Mouse (Mus musculus) hindbrain, embryonic 16.5 days (tissue): Measurements from ENCODE around the gene Khdc3. TPM values are rescaled to one million over a fixed set of nuclear protein-coding genes. Genes with fewer than 3 reads are reported as not detected.
"Not testable (repeated sequence)": the region's sequence is repeated elsewhere in the genome, so short reads cannot be mapped to it uniquely, and the experiment has no call there.

Experiments used
- ATAC-seq: fragments of 200-750 bp; cut with Nextera tagmentation; 2 replicates; pipeline ENCODE4 v1.8.0; 2017; ENCODE audit warnings: moderate TSS enrichment, moderate library complexity
- H3K27ac ChIP-seq: fragments of 300-500 bp; sonication (generic); 2 replicates; pipeline ENCODE4 v1.5.1; 2014; ENCODE audit warnings: low read depth, mild to moderate bottlenecking, control low read depth, low read length, moderate library complexity
- H3K27me3 ChIP-seq: fragments of 300-500 bp; sonication (generic); replicated peaks from 2 replicates; pipeline ENCODE4 v1.6.1; 2014; ENCODE audit warnings: low read length; ENCODE audit not compliant: control insufficient read depth, insufficient read depth
- H3K36me3 ChIP-seq: fragments of 300-500 bp; sonication (generic); 2 replicates; pipeline ENCODE4 v1.6.1; 2014; ENCODE audit warnings: mild to moderate bottlenecking, low read length, moderate library complexity, mixed read lengths; ENCODE audit not compliant: control insufficient read depth, insufficient read depth
- H3K4me1 ChIP-seq: fragments of 300-500 bp; sonication (generic); 2 replicates; pipeline ENCODE4 v1.6.1; 2014; ENCODE audit warnings: low read depth, low read length; ENCODE audit not compliant: control insufficient read depth, insufficient read depth
- H3K4me2 ChIP-seq: fragments of 300-500 bp; sonication (generic); 2 replicates; pipeline ENCODE4 v1.6.1; 2014; ENCODE audit warnings: mild to moderate bottlenecking, low read length, control low read depth, moderate library complexity
- H3K4me3 ChIP-seq: fragments of 300-500 bp; sonication (generic); 2 replicates; pipeline ENCODE4 v1.5.1; 2014; ENCODE audit warnings: mild to moderate bottlenecking, low read length, control low read depth, moderate library complexity
- H3K9ac ChIP-seq: fragments of 300-500 bp; sonication (generic); 2 replicates; pipeline ENCODE4 v1.6.1; 2014; ENCODE audit warnings: low read depth, mild to moderate bottlenecking, control low read depth, low read length, moderate library complexity
- H3K9me3 ChIP-seq: fragments of 300-500 bp; sonication (generic); 2 replicates; pipeline ENCODE4 v1.6.1; 2014; ENCODE audit warnings: mild to moderate bottlenecking, low read length, moderate library complexity; ENCODE audit not compliant: control insufficient read depth
- WGBS: fragments of 180-500 bp; shearing (Covaris S2); extraction: QIAGEN DNeasy Blood & Tissue Kit; methylation state at CpG from one replicate; pipeline ENCODE4 v1.1.7; 2014; 5-methylcytosine and 5-hydroxymethylcytosine counted together
- polyA plus RNA-seq: library from polyadenylated mRNA; unstranded; fragments of >200 nt; fragmentation: Nextera tagmentation; extraction: Ambion mirVana; gene quantifications from 2 replicates; pipeline ENCODE4 v1.2.1, GENCODE M21; 2015

The Khdc3 gene
- polyA plus RNA-seq, 1 experiment from 2014 or later: 0.24 TPM

DNA sequence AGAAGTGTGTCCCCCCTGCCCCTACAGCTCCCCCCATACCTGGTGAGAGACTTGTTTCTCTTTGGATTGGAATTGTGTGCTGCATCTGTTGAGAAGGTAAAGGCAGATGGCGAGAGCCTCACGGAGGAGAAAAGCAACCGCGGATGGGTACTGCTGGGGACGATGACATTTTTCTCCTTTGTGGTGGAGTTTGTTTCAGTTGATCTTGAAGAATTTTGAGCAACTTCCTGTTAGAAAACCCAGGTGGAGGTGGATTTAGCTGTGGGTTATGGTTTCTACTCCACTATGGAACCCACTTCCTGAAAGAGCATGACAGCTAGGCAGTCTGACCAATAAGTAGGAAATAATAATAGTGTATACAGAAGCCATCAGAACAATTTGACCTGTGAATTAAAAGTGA lies 28.5 kb upstream of the Khdc3 start:
- no peaks in the 10 kb centered on the region for H3K36me3 ChIP-seq
- no peak overlapping the region for H3K27ac ChIP-seq
- no peaks in the 10 kb centered on the region for H3K9me3 ChIP-seq
- H3K4me3 ChIP-seq: no peak overlapping the region
- H3K4me2 ChIP-seq: no peak overlapping the region
- H3K4me1 ChIP-seq: peaks cover 3% of the 10 kb centered on the region
- WGBS: 95% methylated on average over 5 of the region's 5 CpGs
- ATAC-seq: no peak
- no peak overlapping the region for H3K9ac ChIP-seq
- H3K27me3 ChIP-seq: no peaks in the 10 kb centered on the region

DNA sequence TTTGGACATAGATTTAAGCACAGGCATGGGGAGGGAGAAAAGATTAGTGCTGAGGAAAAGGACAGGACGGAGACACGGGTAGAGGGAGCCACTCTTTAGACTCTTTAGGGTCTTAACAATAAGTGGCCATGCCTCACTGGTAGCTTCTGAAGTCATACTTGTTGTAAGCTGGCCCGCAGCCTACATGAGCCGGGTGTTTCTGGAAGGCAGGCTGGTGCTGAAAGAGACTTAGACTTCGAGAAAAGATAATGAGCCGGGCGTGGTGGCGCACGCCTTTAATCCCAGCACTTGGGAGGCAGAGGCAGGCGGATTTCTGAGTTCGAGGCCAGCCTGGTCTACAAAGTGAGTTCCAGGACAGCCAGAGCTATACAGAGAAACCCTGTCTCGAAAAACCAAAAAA lies 22.3 kb upstream of the Khdc3 start:
- not testable (repeated sequence) for ATAC-seq, H3K27me3 ChIP-seq, H3K4me3 ChIP-seq, H3K4me1 ChIP-seq, H3K9ac ChIP-seq, H3K9me3 ChIP-seq, H3K27ac ChIP-seq, H3K36me3 ChIP-seq, H3K4me2 ChIP-seq
- WGBS: 84% methylated on average over 12 of the region's 12 CpGs

DNA sequence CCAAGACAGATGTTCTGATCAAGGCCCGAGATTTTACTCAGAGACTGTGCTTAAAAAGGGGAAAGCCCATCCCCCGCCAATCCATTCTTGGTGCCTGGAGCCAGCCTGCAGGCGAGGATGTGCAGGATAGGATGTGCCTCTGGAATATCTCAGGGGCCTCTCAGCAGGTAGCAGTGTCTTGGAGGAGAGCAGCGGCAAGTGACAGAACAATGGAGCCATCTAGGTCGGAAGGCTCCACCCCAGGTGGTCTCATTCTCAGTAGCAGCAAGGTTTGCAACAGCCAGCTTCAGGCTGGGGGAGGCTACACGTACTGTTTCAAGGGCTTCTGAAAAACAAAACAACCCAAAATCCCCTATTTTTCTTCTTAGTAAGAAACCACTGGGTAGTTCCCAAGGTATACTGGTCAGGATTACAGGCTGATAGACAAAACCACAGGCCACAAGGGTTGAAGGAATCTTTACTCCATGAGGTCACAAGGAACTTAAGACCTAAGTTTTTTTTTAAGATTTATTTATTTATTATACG lies 21.8 kb upstream of the Khdc3 start:
- ATAC-seq: no peak
- Histone ChIP-seq H3K9ac (no peak overlapping the region), H3K9me3 (no peaks in the 10 kb centered on the region), H3K4me2 (no peak overlapping the region), H3K27me3 (no peaks in the 10 kb centered on the region), H3K36me3 (no peaks in the 10 kb centered on the region), H3K4me3 (no peak overlapping the region), H3K4me1 (no peaks in the 10 kb centered on the region), H3K27ac (no peak overlapping the region)
- 35% methylated on average over 7 of the region's 7 CpGs for WGBS

DNA sequence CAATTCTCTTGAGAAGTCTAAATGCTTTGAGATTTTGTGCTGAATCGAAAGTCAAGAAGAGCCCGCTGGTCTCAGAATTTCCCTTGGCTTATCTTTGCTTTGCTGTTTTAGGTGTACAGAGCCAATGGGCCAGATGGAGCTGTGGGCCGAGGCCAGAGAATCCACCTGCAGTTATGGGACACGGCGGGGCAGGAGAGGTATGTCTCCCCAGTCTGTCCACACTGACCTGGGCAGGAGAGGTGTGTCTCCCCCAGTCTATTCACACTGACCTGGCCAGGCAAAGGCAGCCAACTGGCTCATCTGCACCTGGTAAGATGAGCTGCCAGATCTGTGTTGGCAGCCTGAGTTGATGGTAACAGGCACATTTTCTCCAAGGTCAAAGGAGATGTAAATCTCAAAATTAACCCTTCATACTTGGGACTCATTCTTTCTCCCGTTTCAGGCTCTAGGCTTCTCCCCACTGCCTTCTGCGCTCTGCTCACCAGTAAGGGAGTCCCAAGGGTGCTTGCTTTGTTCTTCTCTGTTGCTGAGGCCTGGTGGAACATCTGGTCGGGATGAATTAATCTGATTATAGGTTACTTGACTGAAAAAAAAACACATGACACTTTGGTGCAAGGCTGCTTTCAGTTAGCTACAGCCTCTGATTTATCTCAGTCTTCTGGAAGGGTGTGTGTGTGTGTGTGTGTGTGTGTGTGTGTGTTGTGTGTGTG lies 19.2 kb upstream of the Khdc3 start:
- Histone ChIP-seq H3K27me3 (no peaks in the 10 kb centered on the region), H3K4me2 (no peak overlapping the region), H3K4me3 (no peak overlapping the region), H3K9me3 (no peaks in the 10 kb centered on the region), H3K9ac (no peak overlapping the region), H3K27ac (no peak overlapping the region), H3K36me3 (no peaks in the 10 kb centered on the region), H3K4me1 (no peaks in the 10 kb centered on the region)
- WGBS: 72% methylated on average over 8 of the region's 8 CpGs
- ATAC-seq: no peak

DNA sequence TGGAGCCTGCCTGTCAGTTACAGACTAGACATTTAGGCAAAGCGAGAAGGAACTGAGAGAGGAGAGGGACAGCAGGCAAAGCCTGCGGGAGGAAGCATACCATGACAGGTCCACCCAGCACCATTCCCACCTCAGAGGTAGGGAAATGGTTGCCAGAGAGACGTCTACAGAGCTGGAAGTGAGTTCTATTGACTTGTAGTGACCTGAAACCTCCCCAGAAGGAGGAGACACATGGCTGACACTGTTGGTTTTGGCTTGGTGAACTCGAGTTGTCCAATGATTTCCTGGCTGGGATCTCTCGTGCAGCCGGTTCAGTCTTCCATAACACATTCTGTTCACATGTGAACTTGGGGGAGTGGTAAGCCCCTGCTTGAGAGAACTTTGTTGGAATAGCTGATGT lies 17.7 kb upstream of the Khdc3 start:
- H3K27me3 ChIP-seq: no peaks in the 10 kb centered on the region
- H3K9me3 ChIP-seq: no peaks in the 10 kb centered on the region
- H3K4me1 ChIP-seq: no peaks in the 10 kb centered on the region
- no peaks in the 10 kb centered on the region for H3K36me3 ChIP-seq
- no peak overlapping the region for H3K4me2 ChIP-seq
- no peak for ATAC-seq
- H3K9ac ChIP-seq: no peak overlapping the region
- 76% methylated on average over 6 of the region's 6 CpGs for WGBS
- H3K4me3 ChIP-seq: no peak overlapping the region
- no peak overlapping the region for H3K27ac ChIP-seq

DNA sequence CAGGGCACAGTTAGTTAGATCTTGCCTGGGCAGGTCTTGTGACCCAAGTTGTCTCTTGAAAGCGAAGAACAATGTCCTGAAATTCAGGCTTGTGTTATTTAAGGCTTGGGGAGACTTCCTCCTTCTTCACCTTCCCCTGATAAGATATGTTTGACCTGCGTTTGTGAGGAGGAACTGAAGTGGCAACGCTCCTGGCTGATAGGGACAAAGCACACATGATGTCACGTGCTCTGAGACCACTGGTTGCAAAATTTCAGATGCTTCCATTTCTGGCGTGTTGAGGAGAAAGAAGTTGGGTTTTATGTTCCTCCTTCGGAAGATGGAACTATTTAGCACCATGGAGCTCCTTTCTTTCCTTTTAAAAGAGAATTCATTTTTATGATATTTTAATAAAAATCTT lies 15.8 kb upstream of the Khdc3 start:
- ATAC-seq: no peak
- Histone ChIP-seq H3K27me3 (no peaks in the 10 kb centered on the region; the same call in 1 of the 2 replicates), H3K27ac (no peak overlapping the region), H3K4me1 (no peaks in the 10 kb centered on the region), H3K9me3 (no peaks in the 10 kb centered on the region), H3K36me3 (no peaks in the 10 kb centered on the region), H3K4me3 (no peak overlapping the region), H3K4me2 (no peak overlapping the region), H3K9ac (no peak overlapping the region)
- WGBS: 86% methylated on average over 6 of the region's 6 CpGs

DNA sequence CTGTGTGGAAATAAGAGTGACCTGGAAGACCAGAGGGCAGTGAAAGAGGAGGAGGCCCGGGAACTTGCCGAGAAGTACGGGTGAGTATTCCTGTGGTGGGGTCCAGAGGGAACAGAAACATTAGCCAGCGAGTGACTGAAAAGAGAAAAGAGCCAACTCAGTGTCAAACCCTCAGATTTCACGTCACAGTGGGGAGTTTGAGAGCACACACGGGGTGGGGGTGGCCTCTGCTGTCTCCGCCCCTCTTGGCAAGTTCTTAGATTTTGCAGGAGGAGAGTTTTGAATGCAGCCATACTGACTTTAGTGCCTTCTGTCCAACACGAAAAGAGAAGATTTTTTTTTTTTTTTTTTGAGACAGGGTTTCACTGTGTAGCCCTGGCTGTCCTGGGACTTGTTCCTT lies 14.5 kb upstream of the Khdc3 start:
- H3K27me3 ChIP-seq: no peaks in the 10 kb centered on the region; the same call in 1 of the 2 replicates
- 52% methylated on average over 8 of the region's 8 CpGs for WGBS
- H3K9me3 ChIP-seq: no peaks in the 10 kb centered on the region
- no peak overlapping the region for H3K9ac ChIP-seq
- no peak for ATAC-seq
- no peaks in the 10 kb centered on the region for H3K36me3 ChIP-seq
- H3K27ac ChIP-seq: no peak overlapping the region
- H3K4me1 ChIP-seq: no peaks in the 10 kb centered on the region
- no peak overlapping the region for H3K4me3 ChIP-seq
- no peak overlapping the region for H3K4me2 ChIP-seq

DNA sequence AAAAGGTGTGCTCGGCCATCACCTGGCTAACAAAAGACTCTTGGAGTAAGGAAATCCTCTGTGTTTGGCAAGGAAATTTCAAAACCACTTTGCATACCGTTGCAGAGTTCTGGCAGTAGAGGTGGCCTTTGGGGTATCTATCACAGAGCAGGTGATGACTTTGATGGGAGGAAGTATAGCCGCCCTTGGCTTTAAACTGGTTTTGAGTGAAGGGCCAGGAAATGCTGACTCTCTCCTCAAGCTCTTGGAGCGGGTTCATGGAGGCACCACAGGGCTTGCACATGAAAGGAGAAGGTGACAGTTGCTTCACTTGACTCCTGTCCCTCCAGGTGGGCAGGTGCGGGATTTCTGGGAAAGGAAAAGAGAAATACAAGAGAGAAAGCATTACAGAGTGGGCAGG lies 14.1 kb upstream of the Khdc3 start:
- 74% methylated on average over 5 of the region's 5 CpGs for WGBS
- H3K4me3 ChIP-seq: no peak overlapping the region
- no peak overlapping the region for H3K4me2 ChIP-seq
- no peaks in the 10 kb centered on the region; the same call in 1 of the 2 replicates for H3K27me3 ChIP-seq
- no peaks in the 10 kb centered on the region for H3K4me1 ChIP-seq
- no peaks in the 10 kb centered on the region for H3K9me3 ChIP-seq
- ATAC-seq: no peak
- no peaks in the 10 kb centered on the region for H3K36me3 ChIP-seq
- H3K27ac ChIP-seq: no peak overlapping the region
- no peak overlapping the region for H3K9ac ChIP-seq

DNA sequence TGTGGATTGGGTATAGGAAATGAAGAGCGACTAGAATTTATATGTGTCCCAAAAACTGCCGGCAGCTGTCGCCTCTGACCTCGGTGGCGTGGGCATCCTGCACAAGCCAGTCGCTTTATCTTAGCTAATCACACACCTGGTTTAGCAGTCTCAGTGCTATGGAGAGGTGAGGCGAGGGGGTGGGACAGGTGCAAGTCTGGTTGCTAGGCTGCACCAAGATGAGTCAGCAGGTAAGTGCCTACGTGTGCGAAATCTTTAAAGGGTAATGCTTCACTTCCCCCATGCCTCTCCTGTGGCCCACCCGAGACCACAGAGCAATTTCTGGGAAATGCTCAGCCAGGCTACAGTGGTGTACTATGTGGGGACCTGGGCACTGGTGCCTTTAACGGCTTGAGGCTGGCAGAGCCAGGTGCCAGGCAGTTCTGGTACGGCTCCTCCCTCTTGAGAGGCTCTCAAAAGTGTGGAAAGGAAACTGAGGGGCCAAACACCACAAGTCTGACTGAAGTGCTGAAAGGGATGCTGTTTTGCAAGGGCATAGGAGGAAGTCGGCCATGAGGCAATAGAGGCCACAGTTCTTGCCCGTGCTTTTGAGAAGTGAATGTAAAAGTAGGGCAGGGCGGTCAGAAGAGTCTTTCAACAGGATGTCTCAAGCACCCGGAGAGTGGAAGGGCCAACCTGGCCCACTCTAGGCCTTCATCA lies 12.3 kb upstream of the Khdc3 start:
- Histone ChIP-seq H3K4me3 (no peak overlapping the region), H3K4me1 (no peaks in the 10 kb centered on the region), H3K27me3 (no peaks in the 10 kb centered on the region; the same call in none of the 2 replicates), H3K4me2 (no peak overlapping the region), H3K36me3 (no peaks in the 10 kb centered on the region), H3K9ac (no peak overlapping the region), H3K9me3 (no peaks in the 10 kb centered on the region), H3K27ac (no peak overlapping the region)
- WGBS: 77% methylated on average over 16 of the region's 16 CpGs
- no peak for ATAC-seq
